Mouse (Mus musculus): Measurements from ENCODE around the gene Lrrc3c.
"Not testable (repeated sequence)": the region's sequence is repeated elsewhere in the genome, so short reads cannot be mapped to it uniquely, and the experiment has no call there.

Gene Lrrc3c

GRCm38 (mm10) chr11:98586087-98586891 is 11.8 kb upstream of the Lrrc3c start:
- DNase-seq (ENCODE audit: low read depth), result peak; percentile 64

GRCm38 (mm10) chr11:98586892-98587563 is 11.1 kb upstream of the Lrrc3c start, which contains the start of gene Ormdl3:
TSS of gene Ormdl3 (minus strand) at chr11:98587368.
- DNase-seq (ENCODE audit: low read depth), result peak; percentile 100

- peak; percentile 92 for DNase-seq (ENCODE audit: low read depth)
Observed at GRCm38 (mm10) chr11:98587684-98588546, 10.2 kb upstream of the Lrrc3c start.

- DNase-seq (ENCODE audit: low read depth), result peak; percentile 65
Observed at GRCm38 (mm10) chr11:98588833-98589281, 9.2 kb upstream of the Lrrc3c start.

GRCm38 (mm10) chr11:98589306-98589705 is 8.8 kb upstream of the Lrrc3c start:
- DNase-seq (ENCODE audit: low read depth), result no peak

GRCm38 (mm10) chr11:98590548-98591445 is 7.3 kb upstream of the Lrrc3c start:
- DNase-seq (ENCODE audit: low read depth), result no peak

GRCm38 (mm10) chr11:98595021-98595420 is 3.1 kb upstream of the Lrrc3c start:
- DNase-seq (ENCODE audit: low read depth), result no peak

- DNase-seq (ENCODE audit: low read depth), result no peak
Observed at GRCm38 (mm10) chr11:98595473-98595872, 2.6 kb upstream of the Lrrc3c start.

- no peak for DNase-seq (ENCODE audit: low read depth)
Observed at GRCm38 (mm10) chr11:98595955-98596354, 2.1 kb upstream of the Lrrc3c start.

GRCm38 (mm10) chr11:98597363-98597762 is 728 bp upstream of the Lrrc3c start:
- peak; percentile 87 for DNase-seq (ENCODE audit: low read depth)

- DNase-seq (ENCODE audit: low read depth), result no peak
Observed at GRCm38 (mm10) chr11:98598851-98599290, 780 bp downstream of the Lrrc3c start.

GRCm38 (mm10) chr11:98599291-98599690 is 1.2 kb downstream of the Lrrc3c start:
- DNase-seq (ENCODE audit: low read depth), result no peak

- no peak for DNase-seq (ENCODE audit: low read depth)
Observed at GRCm38 (mm10) chr11:98602090-98602690, 4.1 kb downstream of the Lrrc3c start.

GRCm38 (mm10) chr11:98603953-98604352 is 5.9 kb downstream of the Lrrc3c start:
- no peak for DNase-seq (ENCODE audit: low read depth)

GRCm38 (mm10) chr11:98604911-98605310 is 6.8 kb downstream of the Lrrc3c start:
- not testable (repeated sequence) for DNase-seq (ENCODE audit: low read depth)

GRCm38 (mm10) chr11:98606763-98607162 is 8.7 kb downstream of the Lrrc3c start:
- DNase-seq (ENCODE audit: low read depth), result peak; percentile 78

- no peak for DNase-seq (ENCODE audit: low read depth)
Observed at GRCm38 (mm10) chr11:98620791-98621190, 22.7 kb downstream of the Lrrc3c start.

- DNase-seq (ENCODE audit: low read depth), result peak; percentile 15
Observed at GRCm38 (mm10) chr11:98623981-98624380, 25.9 kb downstream of the Lrrc3c start.

GRCm38 (mm10) chr11:98624381-98624780 is 26.3 kb downstream of the Lrrc3c start:
- not testable (repeated sequence) for DNase-seq (ENCODE audit: low read depth)

GRCm38 (mm10) chr11:98625611-98626410 is 27.7 kb downstream of the Lrrc3c start, which contains the start of the genes Gm12355 and Gsdma3:
TSS of gene Gm12355 (minus strand) at chr11:98625661.
TSS of gene Gsdma3 (plus strand) at chr11:98626360.
- no peak for DNase-seq (ENCODE audit: low read depth)

Data from NIH3T3 (cell line).